8 mouse cellular contexts compared by ENCODE assay signal in the genomic region with DNA sequence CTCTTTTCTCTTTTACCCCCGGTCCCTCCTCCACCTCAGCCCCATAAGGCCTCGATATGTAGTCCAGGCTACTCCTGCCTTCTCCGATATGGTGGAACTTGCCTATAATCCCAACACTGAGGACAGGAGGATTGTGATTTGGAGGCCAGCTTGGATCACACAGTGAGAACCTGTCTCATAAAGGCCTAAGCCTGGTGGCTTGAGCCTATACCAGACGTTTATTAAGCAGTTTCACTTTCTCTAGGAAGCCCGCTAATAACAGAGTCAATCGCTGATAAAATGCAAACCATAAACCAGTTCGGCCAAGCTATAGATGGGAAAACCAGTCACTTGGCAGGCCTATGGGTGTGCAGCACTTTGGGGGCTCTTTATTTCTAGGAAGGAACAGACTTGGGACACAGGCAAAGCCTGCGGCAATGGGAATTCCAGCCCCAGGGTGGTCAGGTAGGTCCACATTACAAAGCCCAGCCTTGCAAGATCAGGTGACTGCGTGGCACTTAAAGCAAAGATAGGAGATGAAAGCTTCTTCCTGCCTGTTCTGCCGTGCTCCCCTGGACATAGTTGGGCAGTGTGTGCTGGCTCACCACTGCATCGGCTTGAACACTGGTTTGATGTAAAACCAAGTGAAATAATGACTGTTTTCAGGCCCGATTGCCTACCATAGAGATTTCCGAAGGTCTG. TPM values are rescaled to one million over a fixed set of nuclear protein-coding genes. Genes with fewer than 3 reads are reported as not detected.
DNase-seq lines count a peak whose midpoint lies in the region; ATAC-seq lines count a peak whose summit lies in the region.

No protein-coding gene starts in this region.

- no peaks in the 10 kb centered on the region for H3K27me3 ChIP-seq in forebrain, embryonic 11.5 days (ENCODE audit: control insufficient read depth, insufficient read depth, low read length)
- no peaks in the 10 kb centered on the region for H3K27me3 ChIP-seq in liver, embryonic 12.5 days (replicated peaks)

- H3K9me3 ChIP-seq in forebrain, embryonic 11.5 days (ENCODE audit: control insufficient read depth, low read length), result no peaks in the 10 kb centered on the region
- H3K9me3 ChIP-seq in liver, embryonic 12.5 days (replicated peaks), result no peaks in the 10 kb centered on the region

- H3K4me2 ChIP-seq in forebrain, embryonic 11.5 days (ENCODE audit: low read depth, low read length, severe bottlenecking), result peak overlapping the region; percentile 70
- H3K4me2 ChIP-seq in liver, embryonic 12.5 days, result peak overlapping the region; percentile 72

- H3K9ac ChIP-seq in forebrain, embryonic 11.5 days (ENCODE audit: low read length), result peak overlapping the region; percentile 5; the same call in 1 of the 2 replicates
- H3K9ac ChIP-seq in liver, embryonic 12.5 days, result peak overlapping the region; percentile 86

- H3K36me3 ChIP-seq in forebrain, embryonic 11.5 days (ENCODE audit: control insufficient read depth, insufficient read depth, low read length), result no peaks in the 10 kb centered on the region
- peaks cover 40% of the 10 kb centered on the region for H3K36me3 ChIP-seq in liver, embryonic 12.5 days

- H3K4me3 ChIP-seq in forebrain, embryonic 11.5 days (ENCODE audit: low read depth, low read length), result peak overlapping the region; percentile 82
- H3K4me3 ChIP-seq in liver, embryonic 12.5 days, result peak overlapping the region; percentile 84

- H3K27ac ChIP-seq in forebrain, embryonic 11.5 days (ENCODE audit: low read depth, low read length), result no peak overlapping the region
- peak overlapping the region; percentile 69 for H3K27ac ChIP-seq in liver, embryonic 12.5 days

- H3K4me1 ChIP-seq in forebrain, embryonic 11.5 days (replicated peaks; ENCODE audit: control insufficient read depth, insufficient read depth, low read length), result 0 out of 2 replicates have a peak, but pooled peaks cover 2% of the 10 kb centered on the region
- H3K4me1 ChIP-seq in liver, embryonic 12.5 days, result peaks cover 45% of the 10 kb centered on the region

- WGBS in forebrain, embryonic 11.5 days, result 85% methylated on average over 13 of the region's 13 CpGs
- WGBS in liver, embryonic 12.5 days (ENCODE audit: insufficient replicate concordance), result 60% methylated on average over 13 of the region's 13 CpGs

- peak; percentile 6 for DNase-seq in embryo, embryonic 10.5 days (ENCODE audit: low spot score)
- no peak for DNase-seq in embryo, embryonic 11 days
- DNase-seq in 416B (ENCODE audit: low read depth), result peak; percentile 60
- no peak for DNase-seq in forebrain, embryonic 11.5 days (ENCODE audit: low spot score)
- DNase-seq in thymus, postnatal 36 days, result no peak
- no peak for DNase-seq in urinary bladder, postnatal 36 days (ENCODE audit: low spot score in 2 of 2)

- ATAC-seq in forebrain, embryonic 11.5 days (replicated peaks; ENCODE audit: low FRiP score), result no peak
- no peak for ATAC-seq in liver, embryonic 12.5 days
- no peak for ATAC-seq in granulocyte monocyte progenitor cell, adult 5-6 weeks (replicated peaks; ENCODE audit: poor library complexity, severe bottlenecking)

RNA-seq across cellular contexts. Expression of gene Scly, which starts 1.0 kb away (rescaled TPM):
- 14.2 and 17.0 TPM in 2 replicates for polyA plus RNA-seq in forebrain, embryonic 11.5 days (2014; fragmentation: Nextera tagmentation; extraction: Ambion mirVana)
- 28.8 and 30.0 TPM in 2 replicates for polyA plus RNA-seq in liver, embryonic 12.5 days (2016; fragmentation: Nextera tagmentation; extraction: Ambion mirVana)
- 31.6 and 39.5 TPM in 2 replicates for total RNA-seq in granulocyte monocyte progenitor cell, adult 5-6 weeks (2014; fragmentation: Nextera tagmentation)
- 20.9 and 21.8 TPM in 2 replicates for total RNA-seq in granulocyte monocyte progenitor cell, adult 5-6 weeks (2017)

RNA-seq across cellular contexts. Expression of gene Espnl, which starts 22.7 kb away (rescaled TPM):
- 0.04 and 0.08 TPM in 2 replicates for polyA plus RNA-seq in forebrain, embryonic 11.5 days (2014; fragmentation: Nextera tagmentation; extraction: Ambion mirVana)
- 0.05 and 0.07 TPM in 2 replicates for polyA plus RNA-seq in liver, embryonic 12.5 days (2016; fragmentation: Nextera tagmentation; extraction: Ambion mirVana)
- total RNA-seq in granulocyte monocyte progenitor cell, adult 5-6 weeks (2014; fragmentation: Nextera tagmentation), result 0.17 and 0.95 TPM in 2 replicates
- total RNA-seq in granulocyte monocyte progenitor cell, adult 5-6 weeks (2017), result 0.22 and 0.26 TPM in 2 replicates

RNA-seq across cellular contexts. Expression of gene Ube2f, which starts 49.1 kb away (rescaled TPM):
- 78.9 and 84.7 TPM in 2 replicates for polyA plus RNA-seq in forebrain, embryonic 11.5 days (2014; fragmentation: Nextera tagmentation; extraction: Ambion mirVana)
- polyA plus RNA-seq in liver, embryonic 12.5 days (2016; fragmentation: Nextera tagmentation; extraction: Ambion mirVana), result 71.6 and 73.4 TPM in 2 replicates
- 80.4 and 94.7 TPM in 2 replicates for total RNA-seq in granulocyte monocyte progenitor cell, adult 5-6 weeks (2014; fragmentation: Nextera tagmentation)
- total RNA-seq in granulocyte monocyte progenitor cell, adult 5-6 weeks (2017), result 40.4 and 50.5 TPM in 2 replicates

RNA-seq across cellular contexts. Expression of gene Klhl30, which starts 51.6 kb away (rescaled TPM):
- not detected in 2 replicates for polyA plus RNA-seq in forebrain, embryonic 11.5 days (2014; fragmentation: Nextera tagmentation; extraction: Ambion mirVana)
- 0.11 TPM in 1 of 2 replicates, not detected in the other for polyA plus RNA-seq in liver, embryonic 12.5 days (2016; fragmentation: Nextera tagmentation; extraction: Ambion mirVana)
- not detected in 2 replicates for total RNA-seq in granulocyte monocyte progenitor cell, adult 5-6 weeks (2014; fragmentation: Nextera tagmentation)
- total RNA-seq in granulocyte monocyte progenitor cell, adult 5-6 weeks (2017), result not detected in 2 replicates

Comparison
In these comparisons a context has a peak if more than half of its experiments do, and no peak if none do; other contexts are left out.
1. DNase-seq: peak in embryo, embryonic 10.5 days (single experiment) and 416B (single experiment); none in embryo, embryonic 11 days (single experiment), forebrain, embryonic 11.5 days (single experiment), thymus, postnatal 36 days (0 of 2) and urinary bladder, postnatal 36 days (0 of 2).